Mouse (Mus musculus) midbrain, postnatal 0 days (tissue): ENCODE measurements around the gene Ddx6. TPM values are rescaled to one million over a fixed set of nuclear protein-coding genes. Genes with fewer than 3 reads are reported as not detected.

Experiments used
- ATAC-seq: fragments of 200-750 bp; cut with Nextera tagmentation; 2 replicates; pipeline ENCODE4 v1.8.0; 2017; ENCODE audit warnings: moderate number of reproducible peaks, mild to moderate bottlenecking, moderate TSS enrichment, moderate library complexity; ENCODE audit not compliant: low FRiP score
- DNase-seq: peaks from one replicate; pipeline ENCODE4 v3.0.0-alpha.2; 2015; ENCODE audit warnings: low spot score
- H3K27ac ChIP-seq: fragments of 300-500 bp; sonication (generic); 2 replicates; pipeline ENCODE4 v1.5.1; 2014; ENCODE audit warnings: low read depth, mild to moderate bottlenecking, low read length, mixed read lengths
- H3K27me3 ChIP-seq: fragments of 300-500 bp; sonication (generic); 2 replicates; pipeline ENCODE4 v1.6.1; 2014; ENCODE audit warnings: low read length, control low read depth, mixed read lengths; ENCODE audit not compliant: insufficient read depth
- H3K36me3 ChIP-seq: fragments of 300-500 bp; sonication (generic); 2 replicates; pipeline ENCODE4 v1.6.1; 2014; ENCODE audit warnings: low read length, control low read depth, mixed read lengths; ENCODE audit not compliant: insufficient read depth
- H3K4me1 ChIP-seq: fragments of 300-500 bp; sonication (generic); 2 replicates; pipeline ENCODE4 v1.6.1; 2014; ENCODE audit warnings: mild to moderate bottlenecking, control low read depth, antibody characterized with exemption, low read length, mixed read lengths; ENCODE audit not compliant: insufficient read depth
- H3K4me2 ChIP-seq: fragments of 300-500 bp; sonication (generic); 2 replicates; pipeline ENCODE4 v1.6.1; 2014; ENCODE audit warnings: low read depth, mild to moderate bottlenecking, low read length, mixed read lengths; ENCODE audit not compliant: poor library complexity, severe bottlenecking
- H3K4me3 ChIP-seq: fragments of 300-500 bp; sonication (generic); 2 replicates; pipeline ENCODE4 v1.5.1; 2014; ENCODE audit warnings: low read depth, mild to moderate bottlenecking, low read length, moderate library complexity
- H3K9ac ChIP-seq: fragments of 300-500 bp; sonication (generic); replicated peaks from 2 replicates; pipeline ENCODE4 v1.6.1; 2014; ENCODE audit warnings: mild to moderate bottlenecking, low read length, moderate library complexity, mixed read lengths; ENCODE audit not compliant: poor library complexity, severe bottlenecking
- H3K9me3 ChIP-seq: fragments of 300-500 bp; sonication (generic); 2 replicates; pipeline ENCODE4 v1.6.1; 2016; ENCODE audit warnings: low read length, control low read depth
- CTCF ChIP-seq: IDR thresholded peaks from 2 replicates; pipeline ENCODE4 v1.5.1; 2016; ENCODE audit warnings: antibody characterized with exemption, mild to moderate bottlenecking
- WGBS: fragments of 180-500 bp; shearing (Covaris S2); extraction: QIAGEN DNeasy Blood & Tissue Kit; methylation state at CpG from one replicate; pipeline ENCODE4 v1.1.7; 2014; 5-methylcytosine and 5-hydroxymethylcytosine counted together
- polyA plus RNA-seq: library from polyadenylated mRNA; unstranded; fragments of >200 nt; fragmentation: Nextera tagmentation; extraction: Ambion mirVana; gene quantifications from 2 replicates; pipeline ENCODE4 v1.2.1, GENCODE M21; 2015
- total RNA-seq: library from RNA; depleted of rRNA; stranded (reverse); fragments of >200 nt; gene quantifications from 2 replicates; pipeline ENCODE4 v1.2.3, GENCODE M21; 2014

Ddx6 gene
- total and polyA plus RNA-seq, 2 experiments from 2014 or later: 19.9 to 68.6 TPM

- no peak overlapping the region for H3K9ac ChIP-seq
- no peak overlapping the region for H3K4me2 ChIP-seq
- ATAC-seq (no peak), DNase-seq (no peak)
- peaks cover 11% of the 10 kb centered on the region for H3K4me1 ChIP-seq
- no peaks in the 10 kb centered on the region for H3K27me3 ChIP-seq
- no peak overlapping the region for H3K4me3 ChIP-seq
- no peak overlapping the region for H3K27ac ChIP-seq
- no peaks in the 10 kb centered on the region for H3K9me3 ChIP-seq
- no peak for TF ChIP-seq CTCF
- H3K36me3 ChIP-seq: no peaks in the 10 kb centered on the region
- WGBS: 100% methylated on average over 2 of the region's 2 CpGs
Observed at GRCm38 (mm10) chr9:44597742-44598141, 7.0 kb upstream of the Ddx6 start.

DNA sequence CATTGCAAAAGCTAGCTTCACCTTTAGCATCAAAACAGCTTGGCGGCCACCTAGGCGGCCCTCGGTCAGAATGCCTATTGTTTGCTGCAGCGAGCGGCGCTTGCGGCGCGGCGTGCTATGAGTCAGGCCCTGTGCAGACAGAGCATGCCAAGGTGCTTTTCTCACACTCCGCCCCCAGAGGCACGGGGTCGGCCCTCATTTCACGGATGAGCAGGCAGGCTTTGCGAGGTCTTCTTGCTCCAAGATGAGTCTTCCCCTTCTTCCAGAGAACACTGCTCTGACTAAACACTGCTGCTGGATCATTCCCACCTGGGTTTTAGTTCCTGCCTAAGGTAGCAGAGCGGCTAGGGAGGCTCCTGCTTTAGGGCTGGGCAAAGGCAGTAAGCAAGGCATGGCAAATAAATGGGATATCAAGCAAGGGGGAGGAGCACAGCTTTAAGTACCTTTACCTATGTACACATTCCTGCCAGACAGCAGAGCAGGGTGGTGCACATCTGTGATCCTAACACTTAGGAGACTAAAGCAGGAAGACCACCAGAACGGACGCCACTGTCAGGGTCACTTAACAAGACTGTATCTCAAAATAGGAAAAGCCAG is 5.7 kb upstream of the Ddx6 start:
- Histone ChIP-seq H3K27me3 (no peaks in the 10 kb centered on the region), H3K4me1 (peaks cover 11% of the 10 kb centered on the region), H3K4me3 (peak overlapping the region; percentile 6; the same call in 1 of the 2 replicates), H3K9me3 (no peaks in the 10 kb centered on the region), H3K27ac (no peak overlapping the region), H3K9ac (peak overlapping the region; percentile 29; the same call in 1 of the 2 replicates), H3K36me3 (no peaks in the 10 kb centered on the region), H3K4me2 (peak overlapping the region; percentile 38)
- WGBS: 6% methylated on average over 18 of the region's 18 CpGs
- TF ChIP-seq CTCF: no peak
- DNase-seq (peak; percentile 59), ATAC-seq (0 out of 2 replicates have a peak, but pooled peaks have one; percentile 29)

DNA sequence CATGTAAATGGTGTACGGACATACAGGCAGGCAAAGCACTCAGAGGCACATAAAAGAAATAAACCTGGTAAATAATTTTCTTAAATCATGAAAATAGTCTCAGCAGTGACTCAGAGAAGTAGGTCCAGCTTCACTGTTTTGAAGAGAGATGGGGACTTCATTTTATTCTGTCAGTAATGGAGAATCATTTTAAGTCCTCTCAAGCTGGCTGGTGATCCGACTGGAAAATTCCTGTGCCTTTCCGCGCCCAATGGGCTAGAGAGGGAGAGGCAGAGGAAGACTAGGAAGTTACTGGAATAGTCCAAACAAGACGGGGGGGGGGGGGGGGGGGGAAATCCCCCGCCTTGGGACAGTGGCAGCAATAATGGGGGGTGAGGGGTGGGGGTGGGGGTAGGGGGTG is 5.1 kb upstream of the Ddx6 start:
- no peak for TF ChIP-seq CTCF
- no peak for ATAC-seq
- peaks cover 11% of the 10 kb centered on the region for H3K4me1 ChIP-seq
- H3K4me3 ChIP-seq: no peak overlapping the region
- no peak for DNase-seq
- no peaks in the 10 kb centered on the region for H3K9me3 ChIP-seq
- H3K27ac ChIP-seq: no peak overlapping the region
- H3K36me3 ChIP-seq: no peaks in the 10 kb centered on the region
- WGBS: 29% methylated on average over 4 of the region's 6 CpGs
- no peak overlapping the region for H3K9ac ChIP-seq
- no peaks in the 10 kb centered on the region for H3K27me3 ChIP-seq
- no peak overlapping the region for H3K4me2 ChIP-seq

DNA sequence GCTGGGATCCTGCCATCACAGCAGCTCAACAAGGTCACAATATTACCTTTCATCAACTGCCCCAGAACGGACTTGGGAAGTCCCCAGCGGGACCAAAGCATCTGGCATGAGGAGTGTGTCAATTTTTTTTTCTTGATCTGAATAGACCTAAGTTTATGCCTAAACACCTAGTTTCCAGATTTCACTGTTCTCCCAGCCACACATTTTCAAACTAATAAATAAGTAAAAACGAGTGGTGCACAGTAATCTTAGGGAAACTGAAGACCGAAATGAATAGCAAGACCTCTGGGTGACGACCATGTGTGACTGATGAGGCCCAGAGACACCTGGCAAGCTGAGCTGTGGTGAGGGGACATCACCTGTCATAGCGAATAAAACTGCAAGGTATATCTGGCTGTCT is 3.9 kb upstream of the Ddx6 start:
- no peak overlapping the region for H3K4me3 ChIP-seq
- no peak overlapping the region for H3K9ac ChIP-seq
- TF ChIP-seq CTCF: no peak
- H3K27ac ChIP-seq: no peak overlapping the region
- WGBS: 85% methylated on average over 6 of the region's 6 CpGs
- ATAC-seq: no peak
- no peak for DNase-seq
- no peaks in the 10 kb centered on the region for H3K27me3 ChIP-seq
- no peaks in the 10 kb centered on the region for H3K36me3 ChIP-seq
- H3K4me2 ChIP-seq: no peak overlapping the region
- H3K4me1 ChIP-seq: peaks cover 11% of the 10 kb centered on the region
- H3K9me3 ChIP-seq: no peaks in the 10 kb centered on the region

- H3K4me1 ChIP-seq: peaks cover 15% of the 10 kb centered on the region
- H3K27ac ChIP-seq: no peak overlapping the region
- peak overlapping the region; percentile 87; the same call in 1 of the 2 replicates for H3K4me3 ChIP-seq
- DNase-seq: no peak
- H3K27me3 ChIP-seq: no peaks in the 10 kb centered on the region
- ATAC-seq: no peak
- WGBS: 66% methylated on average over 6 of the region's 6 CpGs
- no peak overlapping the region for H3K4me2 ChIP-seq
- no peak for TF ChIP-seq CTCF
- H3K36me3 ChIP-seq: 0 out of 2 replicates have a peak, but pooled peaks cover 6% of the 10 kb centered on the region
- H3K9me3 ChIP-seq: no peaks in the 10 kb centered on the region
- H3K9ac ChIP-seq: no peak overlapping the region
Observed at GRCm38 (mm10) chr9:44602766-44603165, 1.9 kb upstream of the Ddx6 start.

DNA sequence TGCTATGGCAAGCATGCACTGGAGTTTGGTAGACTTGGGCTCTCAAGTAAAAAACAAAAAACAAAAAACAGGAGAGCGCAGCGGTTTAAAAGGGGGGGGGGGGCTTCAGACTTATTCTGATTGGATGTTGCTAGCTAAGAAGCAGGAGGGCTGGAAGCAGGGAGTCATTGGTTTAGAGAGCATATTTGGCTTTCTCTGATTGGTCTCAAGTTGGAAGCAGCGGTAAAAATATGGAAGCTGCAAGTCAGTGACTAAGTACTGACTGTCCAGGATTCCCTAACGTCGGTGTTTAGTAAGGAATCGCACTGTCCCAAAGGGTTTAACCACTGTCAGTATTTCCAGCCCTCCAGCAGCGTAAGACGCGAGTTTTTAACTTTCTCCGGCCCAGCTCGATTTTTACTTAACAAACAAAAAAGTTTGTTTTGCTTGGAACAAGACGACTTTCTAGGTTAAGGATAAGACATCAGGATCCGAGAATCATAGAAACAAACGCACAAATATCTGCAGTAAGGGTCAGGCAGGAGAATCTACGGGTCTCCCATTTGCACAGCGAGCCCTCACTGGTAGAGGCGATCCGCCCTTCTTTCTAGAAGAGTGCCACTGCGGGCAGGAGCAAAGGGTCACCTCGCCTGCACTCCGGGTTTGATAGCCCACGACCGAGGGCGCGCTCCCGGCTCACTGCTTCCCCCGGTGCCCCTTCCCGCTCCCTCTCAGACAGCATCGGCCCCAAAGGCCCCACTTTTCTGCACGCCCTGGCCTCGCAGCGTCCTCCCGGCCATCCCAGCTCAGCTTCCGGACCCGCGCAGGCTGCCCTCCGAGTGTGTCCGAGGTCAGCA is 1.0 kb upstream of the Ddx6 start:
- Histone ChIP-seq H3K4me3 (peak overlapping the region; percentile 87), H3K9ac (peak overlapping the region; percentile 98), H3K27ac (peak overlapping the region; percentile 99), H3K4me1 (peaks cover 15% of the 10 kb centered on the region), H3K9me3 (no peaks in the 10 kb centered on the region), H3K27me3 (no peaks in the 10 kb centered on the region), H3K36me3 (peaks cover 6% of the 10 kb centered on the region; the same call in 1 of the 2 replicates), H3K4me2 (peak overlapping the region; percentile 95)
- DNase-seq: peak; percentile 93
- WGBS: under 1% methylated on average over 38 of the region's 38 CpGs
- no peak for TF ChIP-seq CTCF
- ATAC-seq: peak; percentile 67
